Mouse (Mus musculus) stomach, postnatal 0 days (tissue): ENCODE data around the gene Csde1.

ENCODE experiments used
- CTCF ChIP-seq: IDR thresholded peaks from 2 replicates; pipeline ENCODE4 v1.5.1; 2016; ENCODE audit warnings: antibody characterized with exemption, low read depth, mild to moderate bottlenecking, moderate library complexity
- EP300 ChIP-seq: optimal IDR thresholded peaks from 2 replicates; pipeline ENCODE3; 2016; ENCODE audit warnings: antibody characterized with exemption

GRCm38 (mm10) chr3:103082761-103083160, 62.5 kb downstream of the Csde1 start:
- TF ChIP-seq CTCF (no peak), EP300 (no peak)
